Mouse (Mus musculus): ENCODE results near the gene Sfxn5.

- TF ChIP-seq POLR2A (IDR thresholded peaks at IDR 0.05; ENCODE audit: control insufficient read depth, extremely low read depth, insufficient read depth, low read length, poor library complexity) (no peak), CTCF (IDR thresholded peaks at IDR 0.05; ENCODE audit: borderline replicate concordance, control insufficient read depth, extremely low read depth, insufficient read depth, low read length, poor library complexity) (no peak)
These were observed 153.7 kb downstream of the Sfxn5 start for GRCm38 (mm10) chr6:85179569-85179968.

All from thymus, adult 2 months (tissue).